Mouse (Mus musculus): Measurements from ENCODE around the gene Olfr1418.

DNA sequence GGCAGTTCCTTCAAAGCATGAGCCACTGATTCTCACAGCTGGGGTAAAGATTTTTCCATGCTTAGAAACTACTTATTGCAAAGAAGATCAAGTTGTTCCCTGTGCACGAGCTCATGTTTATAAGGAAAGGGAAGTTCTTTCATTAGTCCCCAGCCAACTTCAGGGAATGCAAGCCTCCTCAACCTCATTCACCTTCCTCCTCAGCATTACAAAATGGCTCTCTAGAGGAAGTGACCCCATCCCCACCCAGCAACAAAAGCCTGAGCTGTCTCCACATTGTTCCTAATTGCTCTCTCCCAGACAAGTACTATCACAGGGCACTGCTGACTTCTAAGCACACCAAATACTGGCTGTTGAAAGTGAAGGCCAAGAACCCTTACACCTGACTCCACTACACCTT is 56.4 kb downstream of the Olfr1418 start:
- TF ChIP-seq MAX (IDR thresholded peaks at IDR 0.05; ENCODE audit: low read depth) = no peak
- no peak for TF ChIP-seq POLR2A (IDR thresholded peaks at IDR 0.05; ENCODE audit: insufficient read length, low read depth)
- TF ChIP-seq POLR2AphosphoS2 (IDR thresholded peaks at IDR 0.05; ENCODE audit: insufficient read length, low read depth) = no peak
- TF ChIP-seq E2F4 (IDR thresholded peaks at IDR 0.05; ENCODE audit: insufficient read depth) = no peak
- no peak for TF ChIP-seq CEBPB (IDR thresholded peaks at IDR 0.05; ENCODE audit: insufficient read depth, poor library complexity, severe bottlenecking)
- no peak for TF ChIP-seq USF1 (IDR thresholded peaks at IDR 0.05; ENCODE audit: low read depth)
- TF ChIP-seq MYOG (IDR thresholded peaks at IDR 0.05; ENCODE audit: control insufficient read depth in 1 of 3, insufficient read depth in 1 of 3, insufficient read length in 2 of 3, low read depth in 2 of 3) = no peak
- no peak for TF ChIP-seq MYOD1 (IDR thresholded peaks at IDR 0.05; ENCODE audit: control insufficient read depth in 1 of 3, insufficient read length in 2 of 3, low read depth in 2 of 3)
- TF ChIP-seq TCF3 (IDR thresholded peaks at IDR 0.05; ENCODE audit: insufficient read length, low read depth) = no peak
- no peak for TF ChIP-seq REST (IDR thresholded peaks at IDR 0.05; ENCODE audit: insufficient read depth, insufficient read length)
